ENCODE assay signal across 5 mouse cellular contexts in genomic region chr2:78533881-78534280, GRCm38 (mm10).
DNase-seq lines count a peak whose midpoint lies in the region; ATAC-seq and TF ChIP-seq lines count a peak whose summit lies in the region.
"Not testable (repeated sequence)": the region's sequence is repeated elsewhere in the genome, so short reads cannot be mapped to it uniquely, and the experiment has no call there.

No protein-coding gene starts in this region.

- H3K27me3 ChIP-seq in CH12.LX (replicated peaks); splenic B cell, adult 2 months (ENCODE audit: control insufficient read depth, insufficient read depth, low read length, poor library complexity, severe bottlenecking): not testable (repeated sequence)

- not testable (repeated sequence) for H3K4me3 ChIP-seq in CH12.LX (replicated peaks in 1 of 3; ENCODE audit: low read depth in 2 of 3, low read length in 2 of 3, poor library complexity in 1 of 3)

- TF ChIP-seq CTCF in CH12.LX (conservative IDR thresholded peaks at IDR 0.05 in 1 of 2, IDR thresholded peaks at IDR 0.05 in 1 of 2; ENCODE audit: low read depth in 2 of 2, low read length in 2 of 2): not testable (repeated sequence)

- dilution Hi-C loops in CH12.LX (cut with MboI; ENCODE audit: extremely low pct_ligation_motif_present, extremely low pct_unique_long_range_greater_than_20kb, low sequenced_read_pairs): not testable (repeated sequence)

- not testable (repeated sequence) for H3K9me3 ChIP-seq in CH12.LX (replicated peaks; ENCODE audit: low read length)

- H3K79me2 ChIP-seq in CH12.LX (replicated peaks; ENCODE audit: control insufficient read depth, extremely low read depth, insufficient read depth, poor library complexity, severe bottlenecking): not testable (repeated sequence)

- not testable (repeated sequence) for H3K27ac ChIP-seq in CH12.LX (ENCODE audit: insufficient read depth, low read depth)

- DNase-seq in A20 (ENCODE audit: low read depth, low spot score): peak; percentile 1
- peak; percentile 24 for DNase-seq in CH12.LX (ENCODE audit: extremely low read depth)
- DNase-seq in splenic B cell, adult 2 months (ENCODE audit: low read depth, low spot score): peak; percentile 15

- not testable (repeated sequence) for TF ChIP-seq POLR2A in CH12.LX (IDR thresholded peaks at IDR 0.05; ENCODE audit: low read depth, low read length)

- not testable (repeated sequence) for H3K4me1 ChIP-seq in CH12.LX (ENCODE audit: control insufficient read depth in 1 of 2, insufficient read depth in 2 of 2)

- not testable (repeated sequence) for TF ChIP-seq EP300 in CH12.LX (IDR thresholded peaks at IDR 0.05; ENCODE audit: low read length)

- not testable (repeated sequence) for TF ChIP-seq RAD21 in CH12.LX (IDR thresholded peaks at IDR 0.05; ENCODE audit: low read depth, low read length)

- not testable (repeated sequence) for H3K9ac ChIP-seq in CH12.LX (ENCODE audit: insufficient read depth, low read depth)

- H3K36me3 ChIP-seq in CH12.LX (replicated peaks in 1 of 2; ENCODE audit: control insufficient read depth in 1 of 2, insufficient read depth in 1 of 2, low read length in 1 of 2); splenic B cell, adult 2 months (ENCODE audit: control insufficient read depth, insufficient read depth, low read length, poor library complexity, severe bottlenecking): not testable (repeated sequence)

- in situ Hi-C loops in CH12.LX (cut with MboI; ENCODE audit: low pct_ligation_motif_present, low pct_unique_long_range_greater_than_20kb, low sequenced_read_pairs): not testable (repeated sequence)

- not testable (repeated sequence) for H3K4me2 ChIP-seq in CH12.LX (ENCODE audit: insufficient read depth, low read depth, poor library complexity, severe bottlenecking)

- ATAC-seq in activated CD4-positive, CD25-positive, alpha-beta regulatory T cell, adult 4 months: peak; percentile 19
- ATAC-seq in inflammation-experienced regulatory T-cells, adult 6 months: peak; percentile 35

TF ChIP-seq in CH12.LX, 34 proteins besides CTCF, POLR2A, EP300 and RAD21:
- TF ChIP-seq IRF4 (IDR thresholded peaks at IDR 0.05; ENCODE audit: low read depth, low read length) (peak; percentile 87), RCOR1 (conservative IDR thresholded peaks at IDR 0.05; ENCODE audit: low read depth, low read length) (peak; percentile 56; the same call in 1 of the 2 replicates), MAX (IDR thresholded peaks at IDR 0.05; ENCODE audit: low read length) (0 out of 2 replicates have a peak, but pooled peaks have one; percentile 21), ETS1 (conservative IDR thresholded peaks at IDR 0.05; ENCODE audit: low read depth, low read length) (peak; percentile 96)
